Mouse (Mus musculus) erythroblast, embryonic 14.5 days (primary cell): ENCODE data around the gene Hsf5.

Source experiments
- GATA1 ChIP-seq: IDR thresholded peaks from 2 replicates; pipeline ENCODE4 v1.6.1; 2012; ENCODE audit warnings: low read length, inconsistent platforms, mixed read lengths
- TAL1 ChIP-seq: IDR thresholded peaks from 3 replicates; pipeline ENCODE4 v1.6.1; 2012; ENCODE audit warnings: low read length, inconsistent platforms, mixed read lengths

GRCm38 (mm10) chr11:87703654-87704053, 86.7 kb downstream of the Hsf5 start:
- TF ChIP-seq GATA1 (no peak), TAL1 (peak; percentile 47; the same call in 2 of the 3 replicates)
